Mouse (Mus musculus) left cerebral cortex, adult 9 months (tissue): ENCODE results near the gene Plekhg2.
"Not testable (repeated sequence)": the region's sequence is repeated elsewhere in the genome, so short reads cannot be mapped to it uniquely, and the experiment has no call there.

ENCODE experiments used
- DNase-seq, 2 experiments: peaks; one replicate each; pipeline ENCODE4 v3.0.0; 2022; ENCODE audit warnings: low spot score in 2 of 2

Gene Plekhg2

GRCm38 (mm10) chr7:28372251-28373108 lies at the start of gene Plekhg2:
Gene Plekhg2, minus strand, starts transcription at chr7:28372599.
- peak; percentile 90 to 98 for DNase-seq

GRCm38 (mm10) chr7:28419416-28419815 lies 47.0 kb upstream of the Plekhg2 start:
- DNase-seq, result no peak

- no peak for DNase-seq
Measured at GRCm38 (mm10) chr7:28418096-28418670, 45.8 kb upstream of the Plekhg2 start.

GRCm38 (mm10) chr7:28417368-28417767 lies 45.0 kb upstream of the Plekhg2 start:
- no peak for DNase-seq

- DNase-seq, result no peak
Measured at GRCm38 (mm10) chr7:28412826-28413225, 40.4 kb upstream of the Plekhg2 start.

- DNase-seq, result no peak
Measured at GRCm38 (mm10) chr7:28410841-28411475, 38.6 kb upstream of the Plekhg2 start.

GRCm38 (mm10) chr7:28401942-28402341 lies 29.5 kb upstream of the Plekhg2 start:
- DNase-seq, result no peak

GRCm38 (mm10) chr7:28401030-28401429 lies 28.6 kb upstream of the Plekhg2 start:
- DNase-seq, result no peak

GRCm38 (mm10) chr7:28398696-28399340 lies 26.4 kb upstream of the Plekhg2 start:
- no peak for DNase-seq

GRCm38 (mm10) chr7:28398000-28398399 lies 25.6 kb upstream of the Plekhg2 start:
- DNase-seq, result no peak

- DNase-seq, result no peak
Measured at GRCm38 (mm10) chr7:28395425-28395824, 23.0 kb upstream of the Plekhg2 start.

- no peak for DNase-seq
Measured at GRCm38 (mm10) chr7:28393272-28393951, 21.0 kb upstream of the Plekhg2 start.

GRCm38 (mm10) chr7:28392429-28393271 lies 20.3 kb upstream of the Plekhg2 start, which contains the start of the genes Med29 and Paf1:
Gene Med29, minus strand, starts transcription at chr7:28392708.
Gene Paf1, plus strand, starts transcription at chr7:28392951.
- DNase-seq, result peak; percentile 98 to 99

GRCm38 (mm10) chr7:28390331-28390730 lies 17.9 kb upstream of the Plekhg2 start:
- no peak for DNase-seq

GRCm38 (mm10) chr7:28387384-28387783 lies 15.0 kb upstream of the Plekhg2 start:
- DNase-seq, result not testable (repeated sequence)

- not testable (repeated sequence) for DNase-seq
Measured at GRCm38 (mm10) chr7:28386877-28387276, 14.5 kb upstream of the Plekhg2 start.

- DNase-seq, result peak in 1 of 2 experiments; percentile 79
Measured at GRCm38 (mm10) chr7:28386462-28386861, 14.1 kb upstream of the Plekhg2 start.

- peak in 1 of 2 experiments; percentile 51 for DNase-seq
Measured at GRCm38 (mm10) chr7:28386007-28386406, 13.6 kb upstream of the Plekhg2 start.

GRCm38 (mm10) chr7:28385196-28385595 lies 12.8 kb upstream of the Plekhg2 start:
- no peak for DNase-seq

GRCm38 (mm10) chr7:28384162-28384561 lies 11.8 kb upstream of the Plekhg2 start:
- DNase-seq, result no peak
